Mouse (Mus musculus): Measurements from ENCODE around the gene Dcx.

The Dcx gene

DNA sequence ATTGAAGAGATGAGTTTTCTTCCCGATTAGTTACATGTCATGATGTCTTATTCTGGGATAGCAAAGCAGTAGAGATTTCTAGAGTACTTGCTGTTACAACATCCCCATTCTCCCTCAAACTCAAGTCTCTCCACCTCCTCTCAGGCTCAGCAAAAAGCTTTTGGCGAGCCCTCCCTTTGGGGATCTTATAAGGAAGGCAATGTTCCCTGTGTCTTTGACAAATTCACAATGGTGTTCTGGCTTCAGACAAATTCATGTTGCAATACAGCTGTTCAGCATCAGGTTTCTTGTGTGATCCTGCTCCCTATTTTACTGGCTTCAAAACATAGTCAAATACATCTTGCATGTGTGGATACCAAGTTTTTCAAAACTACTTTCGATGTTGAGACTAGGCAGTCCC, 53.5 kb downstream of the Dcx start:
- no peaks in the 10 kb centered on the region for H3K9me3 ChIP-seq (ENCODE audit: low read length)
- no peak for TF ChIP-seq NANOG (IDR thresholded peaks at IDR 0.05; ENCODE audit: borderline replicate concordance, low read length)
- no peak for TF ChIP-seq POU5F1 (IDR thresholded peaks at IDR 0.05; ENCODE audit: borderline replicate concordance, low read length)
- no peak for TF ChIP-seq CTCF (conservative IDR thresholded peaks at IDR 0.05; ENCODE audit: low read length)
- H3K27me3 ChIP-seq (ENCODE audit: insufficient read depth, low read length): no peaks in the 10 kb centered on the region
- no peak overlapping the region for H3K4me3 ChIP-seq (replicated peaks; ENCODE audit: low read length)
- no peaks in the 10 kb centered on the region for H3K4me1 ChIP-seq (replicated peaks; ENCODE audit: low read depth, low read length)
- H3K36me3 ChIP-seq (ENCODE audit: insufficient read depth, low read length): no peaks in the 10 kb centered on the region

- Histone ChIP-seq H3K36me3 (ENCODE audit: insufficient read depth, low read length) (no peaks in the 10 kb centered on the region), H3K4me1 (replicated peaks; ENCODE audit: low read depth, low read length) (no peaks in the 10 kb centered on the region), H3K4me3 (replicated peaks; ENCODE audit: low read length) (no peak overlapping the region), H3K9me3 (ENCODE audit: low read length) (peaks cover 5% of the 10 kb centered on the region; the same call in 1 of the 2 replicates), H3K27me3 (ENCODE audit: insufficient read depth, low read length) (no peaks in the 10 kb centered on the region)
- TF ChIP-seq NANOG (IDR thresholded peaks at IDR 0.05; ENCODE audit: borderline replicate concordance, low read length): no peak
- no peak for TF ChIP-seq CTCF (conservative IDR thresholded peaks at IDR 0.05; ENCODE audit: low read length)
- TF ChIP-seq POU5F1 (IDR thresholded peaks at IDR 0.05; ENCODE audit: borderline replicate concordance, low read length): no peak
Measured at GRCm38 (mm10) chrX:143867129-143867664, 65.9 kb downstream of the Dcx start.

- Histone ChIP-seq H3K4me3 (replicated peaks; ENCODE audit: low read length) (no peak overlapping the region), H3K36me3 (ENCODE audit: insufficient read depth, low read length) (no peaks in the 10 kb centered on the region), H3K4me1 (replicated peaks; ENCODE audit: low read depth, low read length) (no peaks in the 10 kb centered on the region), H3K9me3 (ENCODE audit: low read length) (no peaks in the 10 kb centered on the region), H3K27me3 (ENCODE audit: insufficient read depth, low read length) (no peaks in the 10 kb centered on the region)
- TF ChIP-seq POU5F1 (IDR thresholded peaks at IDR 0.05; ENCODE audit: borderline replicate concordance, low read length) (no peak), CTCF (conservative IDR thresholded peaks at IDR 0.05; ENCODE audit: low read length) (no peak), NANOG (IDR thresholded peaks at IDR 0.05; ENCODE audit: borderline replicate concordance, low read length) (no peak)
Measured at GRCm38 (mm10) chrX:143851351-143851750, 81.8 kb downstream of the Dcx start.

DNA sequence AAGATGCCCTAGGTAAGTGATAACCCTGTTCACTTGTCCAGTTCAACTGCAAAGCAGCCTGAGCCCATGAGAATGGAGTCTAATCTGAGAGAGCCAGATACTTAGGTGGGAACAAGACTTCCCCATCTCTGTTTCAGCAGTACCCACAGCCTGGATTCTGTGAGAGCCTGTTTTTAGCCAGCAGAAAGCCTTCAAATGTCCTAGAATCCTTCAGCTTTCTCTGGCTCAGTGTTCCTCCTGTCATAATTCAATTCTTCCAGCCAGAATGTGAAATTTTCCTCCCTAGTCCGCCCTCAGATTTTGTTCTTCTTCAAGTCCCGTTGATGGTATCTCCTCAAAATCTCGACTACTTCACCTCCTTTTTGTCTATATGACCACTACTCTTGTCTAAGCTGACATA, 83.1 kb downstream of the Dcx start:
- Histone ChIP-seq H3K9me3 (ENCODE audit: low read length) (no peaks in the 10 kb centered on the region), H3K27me3 (ENCODE audit: insufficient read depth, low read length) (no peaks in the 10 kb centered on the region), H3K4me1 (replicated peaks; ENCODE audit: low read depth, low read length) (no peaks in the 10 kb centered on the region), H3K36me3 (ENCODE audit: insufficient read depth, low read length) (no peaks in the 10 kb centered on the region), H3K4me3 (replicated peaks; ENCODE audit: low read length) (no peak overlapping the region)
- TF ChIP-seq NANOG (IDR thresholded peaks at IDR 0.05; ENCODE audit: borderline replicate concordance, low read length) (no peak), CTCF (conservative IDR thresholded peaks at IDR 0.05; ENCODE audit: low read length) (no peak), POU5F1 (IDR thresholded peaks at IDR 0.05; ENCODE audit: borderline replicate concordance, low read length) (no peak)

DNA sequence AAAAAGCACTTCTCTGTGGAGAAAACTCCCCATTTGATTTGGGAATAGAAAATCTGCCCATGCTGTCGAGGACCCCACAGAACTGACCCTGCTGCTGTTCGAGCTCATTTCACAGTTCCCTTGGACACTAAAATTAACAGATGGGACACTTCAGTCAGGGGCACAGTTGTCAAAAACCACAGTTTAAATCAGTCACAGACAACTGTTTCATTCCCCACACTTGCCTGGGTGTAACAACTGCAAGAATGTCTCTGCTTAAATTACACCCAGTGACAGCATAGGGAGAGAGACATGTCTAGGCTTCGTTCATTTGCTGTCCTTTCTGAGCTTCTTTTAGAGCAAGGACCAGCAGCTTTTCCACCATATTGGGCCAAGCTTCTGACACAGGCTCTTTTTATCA, 86.5 kb downstream of the Dcx start:
- Histone ChIP-seq H3K9me3 (ENCODE audit: low read length) (no peaks in the 10 kb centered on the region), H3K4me1 (replicated peaks; ENCODE audit: low read depth, low read length) (no peaks in the 10 kb centered on the region), H3K36me3 (ENCODE audit: insufficient read depth, low read length) (no peaks in the 10 kb centered on the region), H3K4me3 (replicated peaks; ENCODE audit: low read length) (no peak overlapping the region), H3K27me3 (ENCODE audit: insufficient read depth, low read length) (no peaks in the 10 kb centered on the region)
- TF ChIP-seq CTCF (conservative IDR thresholded peaks at IDR 0.05; ENCODE audit: low read length) (no peak), POU5F1 (IDR thresholded peaks at IDR 0.05; ENCODE audit: borderline replicate concordance, low read length) (no peak), NANOG (IDR thresholded peaks at IDR 0.05; ENCODE audit: borderline replicate concordance, low read length) (no peak)

DNA sequence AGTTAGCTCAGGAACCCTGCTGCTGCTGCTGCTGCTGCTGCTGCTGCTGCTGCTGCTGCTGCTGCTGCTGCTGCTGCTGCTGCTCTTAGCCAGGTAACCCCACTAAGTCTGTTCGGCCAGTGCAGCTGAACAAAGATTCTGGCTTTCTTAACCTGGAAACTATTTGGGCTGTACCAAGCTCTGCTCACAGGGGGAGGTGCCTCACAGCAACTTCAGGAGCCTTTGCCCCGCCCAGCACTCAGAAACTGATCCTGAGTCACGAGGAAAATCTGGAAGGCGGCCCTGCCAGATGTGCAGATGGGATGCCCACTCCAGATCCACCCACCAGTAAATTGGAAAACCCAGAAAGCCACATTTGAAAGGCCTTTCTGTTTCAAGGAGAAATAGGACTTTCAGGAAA, 105.9 kb downstream of the Dcx start, which contains the start of gene Capn6:
Gene Capn6, minus strand, starts transcription at position 203 of the 400 bp plus-strand sequence.
- H3K4me1 ChIP-seq (replicated peaks; ENCODE audit: low read depth, low read length): no peaks in the 10 kb centered on the region
- TF ChIP-seq NANOG (IDR thresholded peaks at IDR 0.05; ENCODE audit: borderline replicate concordance, low read length) (no peak), CTCF (conservative IDR thresholded peaks at IDR 0.05; ENCODE audit: low read length) (no peak), POU5F1 (IDR thresholded peaks at IDR 0.05; ENCODE audit: borderline replicate concordance, low read length) (no peak)
- H3K27me3 ChIP-seq (ENCODE audit: insufficient read depth, low read length): no peaks in the 10 kb centered on the region
- no peaks in the 10 kb centered on the region for H3K36me3 ChIP-seq (ENCODE audit: insufficient read depth, low read length)
- H3K9me3 ChIP-seq (ENCODE audit: low read length): no peaks in the 10 kb centered on the region
- no peak within 1 kb of the TSS for H3K4me3 ChIP-seq (replicated peaks; ENCODE audit: low read length)

GRCm38 (mm10) chrX:143826521-143826920, 106.6 kb downstream of the Dcx start:
- Histone ChIP-seq H3K36me3 (ENCODE audit: insufficient read depth, low read length) (no peaks in the 10 kb centered on the region), H3K27me3 (ENCODE audit: insufficient read depth, low read length) (no peaks in the 10 kb centered on the region), H3K9me3 (ENCODE audit: low read length) (no peaks in the 10 kb centered on the region), H3K4me1 (replicated peaks; ENCODE audit: low read depth, low read length) (no peaks in the 10 kb centered on the region), H3K4me3 (replicated peaks; ENCODE audit: low read length) (no peak overlapping the region)
- TF ChIP-seq CTCF (conservative IDR thresholded peaks at IDR 0.05; ENCODE audit: low read length) (no peak), POU5F1 (IDR thresholded peaks at IDR 0.05; ENCODE audit: borderline replicate concordance, low read length) (no peak), NANOG (IDR thresholded peaks at IDR 0.05; ENCODE audit: borderline replicate concordance, low read length) (no peak)

DNA sequence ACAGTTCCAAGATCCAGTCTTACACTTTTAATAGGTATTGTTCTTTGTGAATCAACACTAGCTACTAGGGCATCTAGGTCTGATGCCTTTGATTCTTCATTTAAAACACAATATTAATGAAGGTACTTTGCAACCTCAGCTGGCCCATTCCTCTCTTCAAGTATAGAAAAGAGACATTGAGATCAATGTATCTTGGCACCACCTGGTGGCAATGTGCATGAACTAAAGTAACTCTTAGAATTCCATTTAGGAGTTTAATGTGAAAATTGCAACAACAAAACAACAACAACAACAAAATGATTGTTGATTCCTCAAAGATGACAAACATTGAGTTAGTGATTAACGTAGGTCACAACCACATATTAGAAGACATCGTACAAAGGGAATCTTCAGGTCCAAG, 114.2 kb downstream of the Dcx start:
- Histone ChIP-seq H3K4me1 (replicated peaks; ENCODE audit: low read depth, low read length) (no peaks in the 10 kb centered on the region), H3K27me3 (ENCODE audit: insufficient read depth, low read length) (no peaks in the 10 kb centered on the region), H3K36me3 (ENCODE audit: insufficient read depth, low read length) (no peaks in the 10 kb centered on the region), H3K4me3 (replicated peaks; ENCODE audit: low read length) (no peak overlapping the region), H3K9me3 (ENCODE audit: low read length) (no peaks in the 10 kb centered on the region)
- no peak for TF ChIP-seq POU5F1 (IDR thresholded peaks at IDR 0.05; ENCODE audit: borderline replicate concordance, low read length)

GRCm38 (mm10) chrX:143815948-143816347, 117.2 kb downstream of the Dcx start:
- no peaks in the 10 kb centered on the region for H3K36me3 ChIP-seq (ENCODE audit: insufficient read depth, low read length)
- H3K4me1 ChIP-seq (replicated peaks; ENCODE audit: low read depth, low read length): no peaks in the 10 kb centered on the region
- H3K9me3 ChIP-seq (ENCODE audit: low read length): no peaks in the 10 kb centered on the region
- no peak for TF ChIP-seq POU5F1 (IDR thresholded peaks at IDR 0.05; ENCODE audit: borderline replicate concordance, low read length)
- no peak for TF ChIP-seq CTCF (conservative IDR thresholded peaks at IDR 0.05; ENCODE audit: low read length)
- no peak for TF ChIP-seq NANOG (IDR thresholded peaks at IDR 0.05; ENCODE audit: borderline replicate concordance, low read length)
- no peak overlapping the region for H3K4me3 ChIP-seq (replicated peaks; ENCODE audit: low read length)
- no peaks in the 10 kb centered on the region for H3K27me3 ChIP-seq (ENCODE audit: insufficient read depth, low read length)

Data from E14TG2a.4 (cell line).